Mouse (Mus musculus) forebrain, embryonic 10.5 days (tissue): Measurements from ENCODE around the gene Hoxc9. TPM values are rescaled to one million over a fixed set of nuclear protein-coding genes. Genes with fewer than 3 reads are reported as not detected.

Source experiments
- DNase-seq: peaks from one replicate; pipeline ENCODE4 v3.0.0-alpha.2; 2017; ENCODE audit warnings: low spot score; ENCODE audit errors: extremely low spot score
- H3K27ac ChIP-seq: fragments of 300-500 bp; sonication (generic); 2 replicates; pipeline ENCODE4 v1.5.1; 2016; ENCODE audit warnings: mild to moderate bottlenecking
- H3K27me3 ChIP-seq: fragments of 300-500 bp; sonication (generic); 2 replicates; pipeline ENCODE4 v1.6.1; 2016; ENCODE audit warnings: mild to moderate bottlenecking; ENCODE audit not compliant: poor library complexity, severe bottlenecking
- H3K36me3 ChIP-seq: fragments of 300-500 bp; sonication (generic); replicated peaks from 2 replicates; pipeline ENCODE4 v1.6.1; 2016; ENCODE audit warnings: mild to moderate bottlenecking, moderate library complexity
- H3K4me1 ChIP-seq: fragments of 300-500 bp; sonication (generic); 2 replicates; pipeline ENCODE4 v1.6.1; 2016
- H3K4me3 ChIP-seq: fragments of 300-500 bp; sonication (generic); 2 replicates; pipeline ENCODE4 v1.5.1; 2016; ENCODE audit warnings: mild to moderate bottlenecking, moderate library complexity
- H3K9me3 ChIP-seq: fragments of 300-500 bp; sonication (generic); 2 replicates; pipeline ENCODE4 v1.6.1; 2016; ENCODE audit warnings: mild to moderate bottlenecking, moderate library complexity
- WGBS: fragments of 180-500 bp; shearing (Covaris S2); methylation state at CpG from one replicate; pipeline ENCODE4 v1.1.7; 2016; 5-methylcytosine and 5-hydroxymethylcytosine counted together
- microRNA counts: library from miRNA; unstranded; fragments of <30 nt; microRNA quantifications from one replicate; lab custom pipeline; 2017
- microRNA-seq: library from miRNA; unstranded; fragments of <30 nt; microRNA quantifications from one replicate; pipeline ENCODE4, GENCODE M21; 2017
- polyA plus RNA-seq: library from polyadenylated mRNA; unstranded; fragments of >200 nt; fragmentation: Nextera tagmentation; extraction: Ambion mirVana; gene quantifications from 2 replicates; pipeline ENCODE4 v1.2.1, GENCODE M21; 2016

Hoxc9 gene
- polyA plus RNA-seq, 1 experiment from 2014 or later = not detected

DNA sequence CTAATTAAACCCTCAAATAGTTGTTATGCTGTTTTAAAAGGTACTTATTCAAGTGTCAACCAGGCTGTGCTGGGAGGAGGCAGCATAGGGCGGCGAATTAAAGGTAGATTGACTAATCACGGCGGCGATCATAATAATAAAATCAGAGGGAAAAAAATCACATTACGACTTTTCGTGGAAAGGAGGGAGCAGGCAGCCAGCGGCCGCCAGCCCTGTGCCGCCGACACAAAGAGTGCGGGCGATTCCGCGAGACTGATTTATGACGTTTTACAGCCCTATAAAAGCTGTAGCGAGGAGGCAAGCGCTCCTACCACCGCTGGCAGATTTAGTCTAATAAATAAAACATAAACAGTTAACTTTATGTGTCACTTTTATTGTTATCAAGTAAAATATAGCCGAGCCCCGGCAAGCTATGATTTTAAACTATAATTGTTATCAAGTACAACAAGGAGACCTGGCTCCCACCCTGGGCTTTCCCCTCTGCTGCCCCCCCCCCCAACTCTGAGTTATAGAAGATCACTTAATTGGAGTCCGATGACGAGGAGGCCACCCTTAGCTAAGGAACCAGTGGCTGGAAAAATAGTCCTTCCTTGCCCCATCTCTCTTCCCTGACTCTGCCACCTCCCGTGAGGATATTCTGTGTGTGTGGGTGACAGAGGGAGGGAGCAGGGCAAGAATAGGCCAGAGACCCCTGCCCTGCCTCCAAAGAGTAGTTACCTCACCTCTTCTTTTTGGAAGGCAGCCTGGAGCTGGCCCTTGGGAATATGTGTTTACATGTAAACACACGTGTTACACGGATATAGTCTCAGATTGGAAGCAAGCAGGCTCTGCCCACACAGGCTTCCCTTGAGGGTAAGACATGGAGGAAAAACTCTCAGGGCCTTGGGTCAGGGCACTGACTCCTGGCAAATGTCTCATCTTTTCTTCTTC, 56.7 kb downstream of the Hoxc9 start:
- Histone ChIP-seq H3K4me3 (no peak overlapping the region), H3K27ac (no peak overlapping the region), H3K36me3 (no peaks in the 10 kb centered on the region), H3K27me3 (peaks cover 100% of the 10 kb centered on the region), H3K9me3 (no peaks in the 10 kb centered on the region), H3K4me1 (peaks cover 11% of the 10 kb centered on the region)
- WGBS = 1% methylated on average over 26 of the region's 26 CpGs
- peak; percentile 27 for DNase-seq

DNA sequence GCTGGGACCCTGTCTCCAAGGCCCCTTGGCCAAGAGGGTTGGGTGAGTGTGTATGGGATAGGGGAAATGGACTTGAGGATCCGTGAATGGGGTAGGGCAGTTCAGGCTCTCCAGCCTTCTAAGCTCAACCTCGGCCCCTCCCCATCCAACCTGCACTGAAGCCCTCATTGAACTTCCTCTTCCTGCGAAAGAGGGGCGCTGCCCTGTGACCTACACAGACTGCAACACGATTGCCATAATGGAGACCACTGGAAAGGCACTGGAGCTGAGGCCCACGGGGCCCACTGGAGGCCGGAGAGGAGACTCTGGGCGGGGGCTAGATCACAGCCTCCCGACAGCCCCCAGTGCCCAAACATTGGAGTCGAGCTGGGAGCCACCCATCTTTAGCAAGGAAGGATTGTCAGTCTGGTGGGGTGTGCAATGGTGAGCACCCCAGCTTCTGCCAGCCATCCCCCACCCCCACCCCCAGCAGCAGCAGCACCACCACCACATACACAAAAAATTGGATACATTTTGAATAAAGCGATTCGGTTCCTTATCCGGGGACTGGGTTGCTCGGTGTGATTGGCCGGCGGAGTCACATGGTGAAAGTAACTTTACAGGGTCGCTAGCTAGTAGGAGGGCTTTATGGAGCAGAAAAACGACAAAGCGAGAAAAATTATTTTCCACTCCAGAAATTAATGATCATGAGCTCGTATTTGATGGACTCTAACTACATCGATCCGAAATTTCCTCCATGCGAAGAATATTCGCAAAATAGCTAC, 58.0 kb downstream of the Hoxc9 start:
- Histone ChIP-seq H3K4me3 (peak overlapping the region; percentile 28), H3K4me1 (peaks cover 11% of the 10 kb centered on the region), H3K27me3 (peaks cover 100% of the 10 kb centered on the region), H3K36me3 (no peaks in the 10 kb centered on the region), H3K27ac (no peak overlapping the region), H3K9me3 (no peaks in the 10 kb centered on the region)
- peak; percentile 22 for DNase-seq
- WGBS = 1% methylated on average over 24 of the region's 24 CpGs

MicroRNA genes within 50 kb of the gene (microRNA counts, 519-probe panel; counts per million panel counts)
- 341 counts per million, percentile 65 among the panel's probes with 10 or more counts for microRNA mmu-miR-615-3p (lab: Ali Mortazavi, UCI)
- microRNA mmu-miR-615-5p (lab: Ali Mortazavi, UCI) = 341 counts per million, percentile 65 among the panel's probes with 10 or more counts

Small RNA genes lying within 50 kb of the gene (microRNA-seq; reads per million reads assigned to microRNA genes)
- 7.5 reads per million, percentile 17 among the genes with 10 or more reads in this experiment for gene Mir196a-2
- 13.5 reads per million, percentile 24 among the genes with 10 or more reads in this experiment for gene Mir615

Other genes starting within 250 kb of the Hoxc9 start
- gene Hoxc13, start 55.3 kb upstream of the Hoxc9 start, polyA plus RNA-seq = not detected in 2 replicates
- gene Hoxc12, start 39.7 kb upstream of the Hoxc9 start, polyA plus RNA-seq = not detected in 2 replicates
- not detected in 2 replicates for gene Hoxc11, start 22.0 kb upstream of the Hoxc9 start, polyA plus RNA-seq
- gene Hoxc10, start 9.6 kb upstream of the Hoxc9 start, polyA plus RNA-seq = not detected in 2 replicates
- gene Hoxc5, start 9.0 kb upstream of the Hoxc9 start, polyA plus RNA-seq = not detected in 2 replicates
- gene Hoxc8, start 14.2 kb downstream of the Hoxc9 start, polyA plus RNA-seq = not detected in 2 replicates
- not detected in 2 replicates for gene Hoxc6, start 21.8 kb downstream of the Hoxc9 start, polyA plus RNA-seq
- not detected in 2 replicates for gene Hoxc4, start 42.5 kb downstream of the Hoxc9 start, polyA plus RNA-seq
- 21.7 and 21.8 TPM in 2 replicates for gene Smug1, start 190.7 kb downstream of the Hoxc9 start, polyA plus RNA-seq